Mouse (Mus musculus): ENCODE data around the gene Jazf1. TPM values are rescaled to one million over a fixed set of nuclear protein-coding genes. Genes with fewer than 3 reads are reported as not detected.
A peak's percentile ranks its signal among the peaks of the same experiment; 100 is the strongest.

Gene Jazf1
- polyA plus RNA-seq, 1 experiment from 2014 or later = 2.2 TPM

GRCm38 (mm10) chr6:52851019-52851418, 217.4 kb downstream of the Jazf1 start:
- H3K4me3 ChIP-seq = no peak overlapping the region
- H3K27me3 ChIP-seq (ENCODE audit: low read depth, poor library complexity, severe bottlenecking) = peaks cover 8% of the 10 kb centered on the region; the same call in 1 of the 2 replicates
- H3K9me3 ChIP-seq (replicated peaks) = no peaks in the 10 kb centered on the region
- no peak for DNase-seq (ENCODE audit: low spot score)
- 80% methylated on average over 5 of the region's 5 CpGs for WGBS
- H3K36me3 ChIP-seq = no peaks in the 10 kb centered on the region
- H3K4me1 ChIP-seq = peaks cover 60% of the 10 kb centered on the region
- peak overlapping the region; percentile 81; the same call in 1 of the 2 replicates for H3K27ac ChIP-seq

DNA sequence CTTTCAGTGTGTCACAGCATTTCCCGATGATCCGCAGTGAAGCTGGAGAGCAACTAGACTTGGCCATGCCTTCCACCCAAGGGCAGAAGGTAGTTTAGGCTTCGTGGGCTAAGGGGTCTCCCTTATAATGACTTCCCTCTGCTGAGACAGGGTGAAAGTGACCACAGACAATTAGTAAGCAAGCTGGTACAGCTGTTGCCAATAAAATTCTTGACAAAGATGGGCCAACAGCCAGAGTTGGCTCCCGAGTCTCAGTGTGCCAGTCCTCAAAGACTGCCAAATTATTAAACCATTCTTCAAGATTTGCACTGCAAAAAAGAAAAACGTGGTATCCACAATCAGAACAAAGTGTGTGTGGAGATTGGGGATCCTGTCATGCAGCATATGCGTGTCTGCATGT, 220.2 kb downstream of the Jazf1 start:
- Histone ChIP-seq H3K27me3 (ENCODE audit: low read depth, poor library complexity, severe bottlenecking) (peaks cover 24% of the 10 kb centered on the region), H3K4me3 (no peak overlapping the region), H3K36me3 (no peaks in the 10 kb centered on the region), H3K4me1 (peaks cover 39% of the 10 kb centered on the region), H3K27ac (no peak overlapping the region), H3K9me3 (replicated peaks) (no peaks in the 10 kb centered on the region)
- no peak for DNase-seq (ENCODE audit: low spot score)
- WGBS = 74% methylated on average over 6 of the region's 6 CpGs

DNA sequence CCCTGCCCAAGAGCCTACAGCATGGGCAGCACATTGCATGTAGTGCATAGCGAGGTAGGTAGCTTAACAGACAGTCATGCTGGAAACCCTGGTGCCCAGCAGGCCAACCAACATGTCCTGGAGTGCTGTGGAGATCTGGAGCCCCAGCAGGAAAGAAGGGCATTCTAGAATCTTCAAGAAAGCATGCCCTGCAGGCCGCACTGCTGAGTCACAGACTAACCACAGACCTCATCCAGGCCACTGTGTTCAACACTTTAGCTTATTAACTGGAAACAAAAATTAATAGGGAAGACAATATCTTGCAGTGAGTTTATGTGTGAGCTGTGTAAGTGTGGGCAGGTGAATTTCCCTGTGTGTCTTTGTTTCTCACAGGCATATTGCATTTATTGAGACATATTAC, 222.1 kb downstream of the Jazf1 start:
- Histone ChIP-seq H3K27me3 (ENCODE audit: low read depth, poor library complexity, severe bottlenecking) (peaks cover 40% of the 10 kb centered on the region), H3K27ac (no peak overlapping the region), H3K4me1 (peaks cover 36% of the 10 kb centered on the region), H3K4me3 (no peak overlapping the region), H3K9me3 (replicated peaks) (no peaks in the 10 kb centered on the region), H3K36me3 (no peaks in the 10 kb centered on the region)
- DNase-seq (ENCODE audit: low spot score) = no peak
- 96% methylated on average over 2 of the region's 2 CpGs for WGBS

- Histone ChIP-seq H3K27me3 (ENCODE audit: low read depth, poor library complexity, severe bottlenecking) (peaks cover 52% of the 10 kb centered on the region), H3K9me3 (replicated peaks) (no peaks in the 10 kb centered on the region), H3K4me1 (peaks cover 44% of the 10 kb centered on the region), H3K4me3 (no peak overlapping the region), H3K36me3 (no peaks in the 10 kb centered on the region), H3K27ac (no peak overlapping the region)
- 84% methylated on average over 3 of the region's 3 CpGs for WGBS
- no peak for DNase-seq (ENCODE audit: low spot score)
Observed at GRCm38 (mm10) chr6:52844741-52845140, 223.7 kb downstream of the Jazf1 start.

GRCm38 (mm10) chr6:52843027-52843426, 225.4 kb downstream of the Jazf1 start:
- peaks cover 59% of the 10 kb centered on the region for H3K27me3 ChIP-seq (ENCODE audit: low read depth, poor library complexity, severe bottlenecking)
- peaks cover 56% of the 10 kb centered on the region for H3K4me1 ChIP-seq
- DNase-seq (ENCODE audit: low spot score) = no peak
- no peaks in the 10 kb centered on the region for H3K36me3 ChIP-seq
- no peak overlapping the region for H3K27ac ChIP-seq
- no peaks in the 10 kb centered on the region for H3K9me3 ChIP-seq (replicated peaks)
- WGBS = 51% methylated on average over 4 of the region's 4 CpGs
- H3K4me3 ChIP-seq = no peak overlapping the region

DNA sequence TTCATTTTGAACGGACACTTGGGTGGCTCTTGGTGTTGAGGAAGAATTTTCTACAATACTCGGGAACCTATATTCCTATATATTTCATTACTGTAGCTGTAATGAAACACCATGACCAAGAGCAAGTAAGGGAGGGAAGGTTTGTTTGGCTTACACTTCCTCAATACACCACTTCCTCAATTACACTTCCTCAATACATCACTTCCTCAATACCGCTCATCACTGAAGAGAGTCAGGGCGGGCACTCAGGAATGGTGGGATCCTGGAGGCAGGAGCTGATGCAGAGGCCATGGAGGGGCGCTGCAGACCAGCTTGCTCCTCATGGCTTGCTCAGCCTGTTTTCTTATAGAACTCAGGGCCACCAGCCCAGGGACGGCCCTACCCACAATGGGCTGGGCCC, 225.8 kb downstream of the Jazf1 start:
- WGBS = 82% methylated on average over 6 of the region's 6 CpGs
- no peak overlapping the region for H3K27ac ChIP-seq
- H3K9me3 ChIP-seq (replicated peaks) = no peaks in the 10 kb centered on the region
- H3K27me3 ChIP-seq (ENCODE audit: low read depth, poor library complexity, severe bottlenecking) = peaks cover 59% of the 10 kb centered on the region
- H3K36me3 ChIP-seq = no peaks in the 10 kb centered on the region
- peaks cover 58% of the 10 kb centered on the region for H3K4me1 ChIP-seq
- DNase-seq (ENCODE audit: low spot score) = no peak
- H3K4me3 ChIP-seq = no peak overlapping the region

DNA sequence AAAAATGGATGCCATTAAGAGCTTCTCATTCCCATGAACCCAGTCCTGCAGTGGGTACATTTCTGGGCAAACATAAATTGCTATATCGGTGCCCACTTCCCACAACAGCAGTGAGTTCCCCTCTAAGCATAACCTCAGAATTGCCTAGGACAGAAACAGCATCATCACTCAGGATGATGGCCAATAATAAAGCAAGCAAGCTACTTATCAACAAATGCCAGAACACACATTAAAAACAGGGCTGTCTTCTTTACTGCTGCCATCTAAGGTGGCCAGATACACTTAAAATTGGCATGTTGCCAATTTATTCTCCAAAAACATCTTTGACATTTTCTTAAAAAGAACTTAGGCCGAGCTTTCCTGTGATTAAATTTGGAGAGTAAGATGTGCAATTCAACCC, 226.8 kb downstream of the Jazf1 start:
- no peaks in the 10 kb centered on the region for H3K36me3 ChIP-seq
- WGBS = 90% methylated on average over 2 of the region's 2 CpGs
- H3K9me3 ChIP-seq (replicated peaks) = no peaks in the 10 kb centered on the region
- DNase-seq (ENCODE audit: low spot score) = no peak
- H3K4me3 ChIP-seq = no peak overlapping the region
- H3K4me1 ChIP-seq = peaks cover 68% of the 10 kb centered on the region
- no peak overlapping the region; the same call in 1 of the 2 replicates for H3K27ac ChIP-seq
- H3K27me3 ChIP-seq (ENCODE audit: low read depth, poor library complexity, severe bottlenecking) = peaks cover 59% of the 10 kb centered on the region

DNA sequence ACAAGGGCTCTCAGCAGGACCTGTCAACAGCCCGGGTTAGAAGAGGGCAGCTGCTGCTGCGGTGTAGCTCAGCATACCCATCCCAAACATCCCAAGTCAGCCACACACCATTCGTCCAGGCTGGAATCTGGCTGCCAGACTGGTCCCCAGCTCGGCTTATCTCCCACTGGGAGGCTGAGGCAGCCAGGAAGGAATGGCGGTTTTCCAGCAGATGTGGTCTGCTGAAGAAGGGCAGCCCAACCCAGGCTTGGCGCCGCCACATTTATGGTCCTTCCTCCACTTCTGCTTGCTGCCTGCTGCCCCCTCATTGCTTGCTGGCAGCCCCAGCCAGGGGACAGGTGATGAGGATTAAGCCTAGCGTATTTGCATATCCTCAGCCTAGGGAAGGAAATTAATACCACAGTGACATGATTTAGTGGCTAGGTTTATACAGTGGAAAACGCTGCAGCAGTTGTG, 227.8 kb downstream of the Jazf1 start:
- Histone ChIP-seq H3K36me3 (no peaks in the 10 kb centered on the region), H3K9me3 (replicated peaks) (no peaks in the 10 kb centered on the region), H3K4me3 (no peak overlapping the region), H3K27ac (peak overlapping the region; percentile 66), H3K27me3 (ENCODE audit: low read depth, poor library complexity, severe bottlenecking) (peaks cover 60% of the 10 kb centered on the region), H3K4me1 (peaks cover 76% of the 10 kb centered on the region)
- 12% methylated on average over 9 of the region's 9 CpGs for WGBS
- peak; percentile 53 for DNase-seq (ENCODE audit: low spot score)

DNA sequence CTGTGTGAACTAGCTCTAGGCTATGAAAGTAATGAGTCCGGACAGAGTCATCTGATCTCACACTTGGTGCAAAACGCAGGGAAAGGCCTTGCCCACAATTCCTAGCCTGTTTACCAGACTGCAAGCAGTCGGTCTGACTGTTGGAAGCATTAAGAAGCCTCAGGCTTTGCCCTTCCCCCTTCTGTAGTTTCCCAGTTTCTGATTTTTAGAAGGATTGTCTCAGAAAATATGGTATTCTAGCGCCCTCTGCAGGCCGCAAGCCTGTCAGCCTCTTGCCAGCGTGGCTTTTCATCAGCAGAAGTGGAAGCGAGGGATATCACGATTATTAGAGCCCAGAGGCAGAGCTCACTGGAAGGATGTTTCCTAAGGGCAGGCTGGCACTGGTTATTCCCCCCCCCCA, 229.7 kb downstream of the Jazf1 start:
- H3K36me3 ChIP-seq = no peaks in the 10 kb centered on the region
- H3K4me1 ChIP-seq = peaks cover 74% of the 10 kb centered on the region
- DNase-seq (ENCODE audit: low spot score) = peak; percentile 92
- peak overlapping the region; percentile 63; the same call in 1 of the 2 replicates for H3K27ac ChIP-seq
- H3K27me3 ChIP-seq (ENCODE audit: low read depth, poor library complexity, severe bottlenecking) = peaks cover 52% of the 10 kb centered on the region
- no peaks in the 10 kb centered on the region for H3K9me3 ChIP-seq (replicated peaks)
- H3K4me3 ChIP-seq = no peak overlapping the region
- WGBS = 1% methylated on average over 8 of the region's 8 CpGs

GRCm38 (mm10) chr6:52837792-52838191, 230.6 kb downstream of the Jazf1 start:
- Histone ChIP-seq H3K4me3 (peak overlapping the region; percentile 12; the same call in 1 of the 2 replicates), H3K9me3 (replicated peaks) (no peaks in the 10 kb centered on the region), H3K36me3 (no peaks in the 10 kb centered on the region), H3K27me3 (ENCODE audit: low read depth, poor library complexity, severe bottlenecking) (peaks cover 51% of the 10 kb centered on the region), H3K27ac (peak overlapping the region; percentile 46; the same call in 1 of the 2 replicates), H3K4me1 (peaks cover 68% of the 10 kb centered on the region)
- DNase-seq (ENCODE audit: low spot score) = no peak
- 46% methylated on average over 4 of the region's 4 CpGs for WGBS

- 65% methylated on average over 15 of the region's 15 CpGs for WGBS
- no peak for DNase-seq (ENCODE audit: low spot score)
- Histone ChIP-seq H3K4me3 (no peak overlapping the region), H3K36me3 (no peaks in the 10 kb centered on the region), H3K4me1 (peaks cover 56% of the 10 kb centered on the region), H3K27me3 (ENCODE audit: low read depth, poor library complexity, severe bottlenecking) (peaks cover 54% of the 10 kb centered on the region), H3K27ac (peak overlapping the region; percentile 20; the same call in 1 of the 2 replicates), H3K9me3 (replicated peaks) (no peaks in the 10 kb centered on the region)
Observed at GRCm38 (mm10) chr6:52836201-52836950, 232.1 kb downstream of the Jazf1 start.

GRCm38 (mm10) chr6:52827752-52828277, 240.6 kb downstream of the Jazf1 start:
- H3K4me1 ChIP-seq = peaks cover 56% of the 10 kb centered on the region
- H3K27ac ChIP-seq = no peak overlapping the region
- 89% methylated on average over 2 of the region's 2 CpGs for whole genome bisulfite sequencing
- H3K4me3 ChIP-seq = no peak overlapping the region
- H3K27me3 ChIP-seq (ENCODE audit: low read depth, poor library complexity, severe bottlenecking) = peaks cover 57% of the 10 kb centered on the region
- no peaks in the 10 kb centered on the region for H3K36me3 ChIP-seq
- no peak for DNase-seq (ENCODE audit: low spot score)
- no peaks in the 10 kb centered on the region for H3K9me3 ChIP-seq (replicated peaks)

- Histone ChIP-seq H3K27me3 (ENCODE audit: low read depth, poor library complexity, severe bottlenecking) (peaks cover 42% of the 10 kb centered on the region), H3K27ac (0 out of 2 replicates have a peak overlapping the region, but pooled peaks have one; percentile 38), H3K4me1 (peaks cover 72% of the 10 kb centered on the region), H3K4me3 (no peak overlapping the region), H3K9me3 (replicated peaks) (no peaks in the 10 kb centered on the region), H3K36me3 (no peaks in the 10 kb centered on the region)
- WGBS = 83% methylated on average over 5 of the region's 5 CpGs
- DNase-seq (ENCODE audit: low spot score) = no peak
Observed at GRCm38 (mm10) chr6:52825535-52825934, 242.9 kb downstream of the Jazf1 start.

All from limb, embryonic 10.5 days (tissue).